Mouse (Mus musculus) G1E (cell line): ENCODE data around the gene Bach2. TPM values are rescaled to one million over a fixed set of nuclear protein-coding genes. Genes with fewer than 3 reads are reported as not detected.

Experiments used
- ATAC-seq: 2 replicates; pipeline ENCODE4 v1.8.0; 2016; ENCODE audit warnings: mild to moderate bottlenecking; ENCODE audit not compliant: insufficient number of reproducible peaks, poor library complexity, low FRiP score, severe bottlenecking; ENCODE audit errors: extremely low read depth
- DNase-seq: peaks from one replicate; pipeline ENCODE4 v3.0.0; 2012; ENCODE audit warnings: low spot score
- H3K27me3 ChIP-seq: 2 replicates; pipeline ENCODE4 v1.6.1; 2012; ENCODE audit warnings: mild to moderate bottlenecking, low read length, inconsistent platforms; ENCODE audit not compliant: insufficient read depth
- H3K36me3 ChIP-seq: replicated peaks from 2 replicates; pipeline ENCODE3; 2012; ENCODE audit warnings: mild to moderate bottlenecking, inconsistent platforms
- H3K4me1 ChIP-seq: 2 replicates; pipeline ENCODE4 v1.6.1; 2012; ENCODE audit warnings: low read depth, low read length, inconsistent platforms, mixed read lengths; ENCODE audit not compliant: insufficient read depth
- H3K4me3 ChIP-seq: 2 replicates; pipeline ENCODE4 v1.5.1; 2012; ENCODE audit warnings: low read depth, mild to moderate bottlenecking, inconsistent platforms, low read length, moderate library complexity, mixed read lengths
- H3K9me3 ChIP-seq: replicated peaks from 2 replicates; pipeline ENCODE4 v1.6.1; 2012; ENCODE audit warnings: inconsistent platforms
- CTCF ChIP-seq: IDR thresholded peaks from 2 replicates; pipeline ENCODE4 v1.5.1; 2012; ENCODE audit warnings: low read depth, low read length, inconsistent platforms, mixed read lengths
- GATA1 ChIP-seq: IDR thresholded peaks from 2 replicates; pipeline ENCODE4 v1.6.1; 2012; ENCODE audit warnings: borderline replicate concordance, low read length, inconsistent platforms, mixed read lengths
- GATA2 ChIP-seq: IDR thresholded peaks from 2 replicates; pipeline ENCODE4 v1.6.1; 2012; ENCODE audit warnings: low read depth, low read length, inconsistent platforms, borderline replicate concordance
- POLR2AphosphoS5 ChIP-seq: IDR thresholded peaks from 2 replicates; pipeline ENCODE4 v1.6.1; 2012; ENCODE audit warnings: low read depth, low read length, inconsistent platforms; ENCODE audit not compliant: insufficient replicate concordance
- TAL1 ChIP-seq: conservative IDR thresholded peaks from 2 replicates; pipeline ENCODE4 v1.6.1; 2012; ENCODE audit warnings: low read depth, low read length, inconsistent platforms, mixed read lengths
- polyA plus RNA-seq: library from polyadenylated mRNA; stranded (reverse); fragments of >175 nt; gene quantifications from 2 replicates; pipeline ENCODE4 v1.2.3, GENCODE M21; 2012
- total RNA-seq, 2 experiments: library from RNA; stranded (forward) in 1 of 2; stranded (reverse) in 1 of 2; fragments of 200-1000 nt in 1 of 2; fragments of >200 nt in 1 of 2; fragmentation: Nextera tagmentation in 1 of 2; gene quantifications; 2 replicates each; pipeline ENCODE4 v1.2.3; 2014 to 2017

The Bach2 gene
- total and polyA plus RNA-seq, 3 experiments, result 0.22 to 2.2 TPM; not detected in 1

GRCm38 (mm10) chr4:32235920-32236705, 2.5 kb upstream of the Bach2 start:
- TF ChIP-seq TAL1 (no peak), GATA1 (no peak), CTCF (no peak), GATA2 (no peak), POLR2AphosphoS5 (no peak)
- H3K36me3 ChIP-seq, result no peaks in the 10 kb centered on the region
- H3K4me3 ChIP-seq, result no peak overlapping the region
- no peaks in the 10 kb centered on the region for H3K4me1 ChIP-seq
- peaks cover 4% of the 10 kb centered on the region; the same call in 1 of the 2 replicates for H3K27me3 ChIP-seq
- H3K9me3 ChIP-seq, result peaks cover 20% of the 10 kb centered on the region
- no peak for ATAC-seq
- no peak for DNase-seq

DNA sequence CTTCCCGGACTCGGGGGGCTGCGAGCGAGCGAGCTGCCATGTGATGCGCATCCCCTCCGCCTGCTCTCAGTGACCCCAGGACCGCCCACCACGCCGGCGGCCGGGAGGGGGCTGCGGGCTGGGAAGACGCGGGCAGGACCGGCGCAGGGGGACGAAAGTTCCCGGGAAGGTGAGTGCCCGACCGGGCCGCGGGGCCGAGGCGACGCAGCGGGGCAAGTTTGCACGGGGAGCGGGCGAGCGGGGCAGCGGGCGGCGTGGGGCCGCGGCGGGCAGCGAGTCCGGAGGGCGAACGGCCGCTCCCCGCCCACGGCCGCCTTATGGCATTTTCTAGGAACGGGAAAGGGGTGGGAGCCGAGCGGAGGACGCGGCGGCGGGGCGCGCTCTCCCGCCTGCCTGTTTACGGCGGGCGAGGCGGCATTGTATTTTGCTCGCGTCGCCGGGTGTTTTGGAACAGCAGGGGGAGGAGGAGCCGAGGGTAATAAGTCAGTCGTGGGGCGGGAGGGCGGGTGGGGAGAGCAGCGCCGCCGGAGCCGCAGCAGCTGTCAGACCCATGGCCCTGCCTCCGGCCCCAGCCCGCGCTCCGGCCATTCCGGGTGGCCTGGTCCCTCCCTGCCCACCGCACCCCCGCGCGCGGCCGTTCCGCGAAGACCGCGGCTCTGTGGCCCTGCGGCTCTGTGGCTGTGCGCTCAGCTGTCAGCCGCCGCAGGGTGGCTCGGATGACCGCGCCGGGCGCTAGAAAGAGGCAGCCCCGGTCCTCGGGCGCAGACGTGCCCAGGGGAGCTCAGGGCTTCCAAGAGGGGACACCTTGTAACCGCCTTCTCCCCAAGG, 531 bp downstream of the Bach2 start:
- no peaks in the 10 kb centered on the region for H3K4me1 ChIP-seq
- no peak for DNase-seq
- TF ChIP-seq CTCF, result no peak
- no peak for TF ChIP-seq GATA2
- TF ChIP-seq POLR2AphosphoS5, result no peak
- TF ChIP-seq GATA1, result no peak
- no peak for TF ChIP-seq TAL1
- peak overlapping the region; percentile 9; the same call in 1 of the 2 replicates for H3K4me3 ChIP-seq
- H3K36me3 ChIP-seq, result no peaks in the 10 kb centered on the region
- ATAC-seq, result no peak
- peaks cover 20% of the 10 kb centered on the region for H3K9me3 ChIP-seq
- H3K27me3 ChIP-seq, result peaks cover 4% of the 10 kb centered on the region; the same call in 1 of the 2 replicates

DNA sequence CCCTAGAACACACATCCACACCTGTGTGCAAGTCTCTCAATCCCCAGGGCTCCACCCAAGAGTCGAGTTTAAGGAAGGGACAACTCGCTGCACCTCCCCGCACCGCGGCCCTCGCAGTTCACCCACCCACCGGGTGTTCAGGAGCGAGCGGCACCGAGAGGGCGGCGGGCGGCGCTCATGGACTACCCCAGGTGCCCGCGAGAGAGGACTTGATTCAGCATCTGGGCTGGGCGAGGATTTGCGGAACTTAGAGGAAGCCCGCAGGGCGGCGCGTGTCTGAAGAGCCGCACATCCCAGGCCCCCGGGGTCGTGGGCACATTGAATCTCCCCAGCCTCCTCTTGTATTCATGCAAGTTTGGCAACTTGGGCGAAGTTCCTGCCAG, 1.1 kb downstream of the Bach2 start:
- ATAC-seq (no peak), DNase-seq (no peak)
- TF ChIP-seq GATA2, result no peak
- TF ChIP-seq POLR2AphosphoS5, result no peak
- Histone ChIP-seq H3K4me1 (no peaks in the 10 kb centered on the region), H3K27me3 (peaks cover 4% of the 10 kb centered on the region; the same call in 1 of the 2 replicates), H3K4me3 (no peak overlapping the region), H3K9me3 (peaks cover 20% of the 10 kb centered on the region), H3K36me3 (no peaks in the 10 kb centered on the region)

DNA sequence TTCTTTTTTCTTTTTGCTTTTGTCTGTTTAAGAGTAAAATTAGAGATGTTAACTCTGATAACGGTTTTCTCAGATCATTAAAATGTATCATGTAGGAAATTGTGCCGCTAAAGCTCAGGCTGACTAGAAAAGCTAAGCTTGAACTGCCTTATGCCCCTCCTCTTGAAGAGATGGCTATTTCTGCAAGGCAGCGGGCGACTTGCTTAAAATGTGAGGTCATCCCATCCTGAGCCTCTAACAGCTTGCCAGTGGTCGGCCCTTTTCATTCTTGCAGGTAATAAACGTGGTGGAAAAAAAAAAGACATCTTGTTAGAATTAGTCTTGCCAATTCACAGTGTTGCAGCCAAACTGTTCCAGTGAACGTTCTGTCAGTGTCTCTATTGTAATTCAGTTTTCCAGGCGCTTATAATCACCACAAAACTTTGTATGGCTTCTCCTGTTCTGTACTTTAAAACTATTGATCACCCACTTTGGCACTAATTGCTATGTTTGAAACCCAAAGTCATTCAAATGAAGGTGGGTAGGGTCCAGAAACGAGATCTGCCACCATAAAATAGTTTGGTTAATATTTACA, 1.9 kb downstream of the Bach2 start:
- Histone ChIP-seq H3K27me3 (peaks cover 4% of the 10 kb centered on the region; the same call in 1 of the 2 replicates), H3K4me1 (no peaks in the 10 kb centered on the region), H3K9me3 (peaks cover 20% of the 10 kb centered on the region), H3K36me3 (no peaks in the 10 kb centered on the region), H3K4me3 (no peak overlapping the region)
- ATAC-seq (no peak), DNase-seq (no peak)
- no peak for TF ChIP-seq POLR2AphosphoS5
- TF ChIP-seq GATA1, result no peak
- no peak for TF ChIP-seq TAL1

- H3K4me3 ChIP-seq, result no peak overlapping the region
Observed at GRCm38 (mm10) chr4:32241351-32241980, 2.9 kb downstream of the Bach2 start.

DNA sequence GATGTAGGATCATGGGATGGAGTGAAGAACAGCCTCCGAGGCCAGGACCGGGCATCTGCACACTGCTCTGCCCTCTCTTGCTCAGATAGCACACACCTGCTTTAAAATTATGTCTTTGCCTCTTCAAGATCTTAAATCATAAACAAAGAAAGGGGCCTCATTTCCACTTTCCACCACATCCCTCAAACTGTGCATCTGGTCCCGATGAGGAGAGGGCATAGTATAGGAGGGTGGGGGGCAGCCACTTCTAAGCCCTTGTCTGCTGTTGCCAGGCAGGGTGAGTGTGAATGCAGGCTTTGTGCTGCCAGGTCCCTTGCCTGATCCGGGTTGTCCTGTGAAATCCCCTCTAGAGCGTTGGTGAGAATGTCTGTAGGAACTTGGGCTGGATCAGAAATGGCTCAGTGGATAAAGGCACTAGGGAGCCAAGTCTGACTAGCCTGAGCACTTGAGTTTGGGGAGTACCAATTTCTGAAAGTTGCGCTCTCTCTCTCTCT, 3.6 kb downstream of the Bach2 start:
- H3K4me3 ChIP-seq, result no peak overlapping the region
- peaks cover 4% of the 10 kb centered on the region; the same call in 1 of the 2 replicates for H3K27me3 ChIP-seq
- no peak for TF ChIP-seq TAL1
- TF ChIP-seq POLR2AphosphoS5, result no peak
- TF ChIP-seq CTCF, result no peak
- no peak for TF ChIP-seq GATA2
- TF ChIP-seq GATA1, result no peak
- H3K9me3 ChIP-seq, result peaks cover 20% of the 10 kb centered on the region
- DNase-seq, result no peak
- H3K4me1 ChIP-seq, result no peaks in the 10 kb centered on the region
- no peaks in the 10 kb centered on the region for H3K36me3 ChIP-seq
- no peak for ATAC-seq

More at GRCm38 (mm10) chr4:32241351-32241980, 2.9 kb downstream of the Bach2 start:
- no peak for ATAC-seq
- Histone ChIP-seq H3K27me3 (peaks cover 4% of the 10 kb centered on the region; the same call in 1 of the 2 replicates), H3K4me1 (no peaks in the 10 kb centered on the region), H3K9me3 (peaks cover 20% of the 10 kb centered on the region), H3K36me3 (no peaks in the 10 kb centered on the region)
- DNase-seq, result no peak
- TF ChIP-seq TAL1 (no peak), GATA2 (no peak)
